Mouse (Mus musculus): Measurements from ENCODE around the gene Prmt7.

DNA sequence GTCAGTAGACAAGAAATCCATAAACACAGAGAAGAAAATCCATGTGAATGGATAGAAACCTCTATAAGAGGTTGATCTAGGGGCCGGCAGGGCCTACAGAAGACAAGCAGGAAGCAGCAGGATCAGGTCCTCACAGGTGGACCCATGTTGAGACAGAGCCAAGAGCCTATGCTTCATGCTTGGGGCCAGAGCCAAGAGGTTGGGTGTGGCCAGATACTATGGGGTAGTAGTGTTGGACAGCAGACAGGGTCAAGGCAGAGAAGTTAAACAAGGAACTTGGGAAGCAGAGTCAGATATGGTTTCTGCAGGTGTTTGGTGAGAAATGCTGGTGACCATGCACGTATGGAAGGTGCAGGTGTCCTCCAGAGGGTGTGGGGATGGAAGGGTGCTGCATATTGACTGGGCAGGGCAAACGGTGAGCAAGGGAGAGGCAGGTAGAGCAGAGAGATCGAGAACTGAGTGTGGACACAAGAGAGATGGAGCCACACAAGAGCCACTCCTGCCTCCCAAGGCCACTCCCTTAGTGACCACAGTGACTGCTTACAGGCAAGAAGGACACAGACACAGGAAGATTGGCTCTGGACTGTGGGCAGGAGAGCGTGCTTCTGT is 66.1 kb downstream of the Prmt7 start:
- TF ChIP-seq CTCF (IDR thresholded peaks at IDR 0.05; ENCODE audit: low read depth) (no peak), EP300 (IDR thresholded peaks at IDR 0.05; ENCODE audit: low read depth) (no peak)

Data from liver, postnatal 0 days (tissue).